Mouse (Mus musculus): ENCODE data around the gene Hacd3.

DNA sequence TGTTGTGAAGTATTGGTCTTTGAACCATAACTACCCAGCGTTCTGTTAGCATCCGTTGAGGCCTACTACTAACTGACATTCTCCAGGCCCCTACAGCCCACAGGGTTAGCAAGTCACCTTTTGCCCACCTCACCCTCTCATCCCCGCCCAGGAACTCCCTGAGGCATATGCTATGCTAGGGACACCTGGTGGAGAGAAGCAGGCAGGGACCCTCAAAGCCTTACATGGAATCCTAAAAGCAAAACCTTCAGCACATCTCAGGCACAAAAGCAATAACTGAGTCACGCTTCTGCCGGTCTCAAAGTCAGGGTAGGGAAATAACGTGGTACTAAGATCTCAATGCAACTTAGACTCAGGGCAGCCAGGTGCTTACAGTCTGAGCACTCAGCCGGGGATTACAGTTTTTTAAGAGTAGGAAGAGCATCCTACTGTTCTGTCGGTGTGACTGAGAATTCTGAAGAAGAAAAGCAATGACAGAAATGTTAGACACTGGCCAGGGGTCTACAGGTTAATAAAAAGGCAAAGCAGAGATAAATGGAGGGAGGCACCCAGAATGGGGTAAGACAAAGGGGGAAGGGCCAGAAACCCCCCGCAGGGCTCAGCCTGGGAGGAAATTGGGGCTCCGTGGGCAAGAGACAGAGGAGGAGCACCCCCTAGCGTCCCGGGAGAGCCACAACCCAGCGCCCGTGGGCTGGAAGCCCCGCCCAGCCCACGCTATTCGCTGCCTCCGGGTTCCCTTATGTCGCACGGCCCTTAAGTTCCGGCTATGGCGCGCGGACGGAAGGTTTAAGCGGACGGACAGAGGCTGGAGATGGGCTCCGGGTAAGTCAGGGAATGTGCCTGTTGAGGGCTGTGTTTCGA is 61.1 kb downstream of the Hacd3 start, which contains the start of gene Ints14:
- TF ChIP-seq CTCF (IDR thresholded peaks at IDR 0.05; ENCODE audit: low read depth, low read length) = peak; percentile 53
- TF ChIP-seq GATA1 (IDR thresholded peaks at IDR 0.05; ENCODE audit: borderline replicate concordance, low read length) = no peak
- TF ChIP-seq TAL1 (conservative IDR thresholded peaks at IDR 0.05; ENCODE audit: low read depth, low read length) = no peak
